Mouse (Mus musculus) cortical plate, adult 2 months (tissue): Measurements from ENCODE around the gene Synpo2.

Source experiments
- CTCF ChIP-seq: fragments of 200-500 bp; IDR thresholded peaks from 2 replicates; pipeline ENCODE4 v1.5.1; 2011; ENCODE audit warnings: mild to moderate bottlenecking, control low read depth, low read length; ENCODE audit not compliant: insufficient read depth; ENCODE audit errors: extremely low read depth
- POLR2A ChIP-seq: fragments of 200-500 bp; IDR thresholded peaks from 2 replicates; pipeline ENCODE4 v1.6.1; 2011; ENCODE audit warnings: mild to moderate bottlenecking, low read length, control low read depth; ENCODE audit not compliant: insufficient read depth; ENCODE audit errors: extremely low read depth

GRCm38 (mm10) chr3:123072472-123072871, 163.5 kb downstream of the Synpo2 start:
- no peak for TF ChIP-seq CTCF
- no peak for TF ChIP-seq POLR2A
